Mouse (Mus musculus) liver, embryonic 14.5 days (tissue): ENCODE results near the gene Slc8b1.

ENCODE experiments used
- CTCF ChIP-seq: IDR thresholded peaks from 2 replicates; pipeline ENCODE4 v1.5.1; 2016; ENCODE audit warnings: antibody characterized with exemption, low read depth, control low read depth
- EP300 ChIP-seq: IDR thresholded peaks from 2 replicates; pipeline ENCODE4 v1.6.1; 2016; ENCODE audit warnings: antibody characterized with exemption, low read depth

DNA sequence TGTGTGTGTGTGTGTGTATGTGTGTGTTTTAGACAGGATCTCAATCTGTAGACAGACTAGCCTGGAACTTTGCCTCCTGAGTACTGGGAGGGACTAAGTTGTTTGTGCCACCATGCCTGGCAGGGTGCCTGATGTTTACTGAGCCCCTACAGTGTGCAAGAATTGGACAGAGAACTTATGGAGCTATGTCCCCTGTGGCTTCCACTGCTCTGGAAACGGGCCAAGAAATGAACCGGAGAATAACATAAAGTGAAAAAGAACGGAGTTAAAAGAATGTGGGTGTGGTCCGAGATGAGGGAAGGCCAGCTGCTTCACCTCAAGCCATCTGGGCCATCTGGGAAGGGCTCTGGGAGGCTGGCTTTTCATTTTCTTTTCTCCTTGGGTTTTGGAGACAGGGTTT is 3.8 kb downstream of the Slc8b1 start:
- TF ChIP-seq CTCF (no peak), EP300 (no peak)
